Mouse (Mus musculus) intestine, embryonic 16.5 days (tissue): ENCODE measurements at regions not wholly inside any gene's neighbourhood (a gene's known extent, or its start where the extent isn't known, plus 50 kb on each side); places are given as distances from the start of the nearest gene placed in this dataset.
A peak's percentile ranks its signal among the peaks of the same experiment; 100 is the strongest.

ENCODE experiments used
- ATAC-seq: fragments of 200-750 bp; cut with Nextera tagmentation; 2 replicates; pipeline ENCODE4 v1.8.0; 2017; ENCODE audit warnings: moderate TSS enrichment, moderate library complexity
- H3K27ac ChIP-seq: fragments of 300-500 bp; sonication (generic); 2 replicates; pipeline ENCODE4 v1.5.1; 2014; ENCODE audit warnings: mild to moderate bottlenecking, low read length
- H3K27me3 ChIP-seq: fragments of 300-500 bp; sonication (generic); replicated peaks from 2 replicates; pipeline ENCODE4 v1.6.1; 2014; ENCODE audit warnings: low read length, control low read depth, mixed read lengths; ENCODE audit not compliant: control insufficient read depth, insufficient read depth
- H3K36me3 ChIP-seq: fragments of 300-500 bp; sonication (generic); 2 replicates; pipeline ENCODE4 v1.6.1; 2014; ENCODE audit warnings: low read length, control low read depth; ENCODE audit not compliant: control insufficient read depth, insufficient read depth
- H3K4me1 ChIP-seq: fragments of 300-500 bp; sonication (generic); 2 replicates; pipeline ENCODE4 v1.6.1; 2014; ENCODE audit warnings: low read length, control low read depth, mixed read lengths; ENCODE audit not compliant: control insufficient read depth, insufficient read depth
- H3K4me2 ChIP-seq: fragments of 300-500 bp; sonication (generic); 2 replicates; pipeline ENCODE4 v1.6.1; 2014; ENCODE audit warnings: low read depth, low read length, control low read depth
- H3K4me3 ChIP-seq: fragments of 300-500 bp; sonication (generic); 2 replicates; pipeline ENCODE4 v1.5.1; 2014; ENCODE audit warnings: mild to moderate bottlenecking, low read length
- H3K9ac ChIP-seq: fragments of 300-500 bp; sonication (generic); 2 replicates; pipeline ENCODE4 v1.6.1; 2014; ENCODE audit warnings: low read depth, low read length
- H3K9me3 ChIP-seq: fragments of 300-500 bp; sonication (generic); 2 replicates; pipeline ENCODE4 v1.6.1; 2016; ENCODE audit warnings: low read length, control low read depth; ENCODE audit not compliant: control insufficient read depth
- WGBS: fragments of 180-500 bp; shearing (Covaris S2); extraction: QIAGEN DNeasy Blood & Tissue Kit; methylation state at CpG from one replicate; pipeline ENCODE4 v1.1.7; 2014; 5-methylcytosine and 5-hydroxymethylcytosine counted together

GRCm38 (mm10) chr11:21478191-21478590 lies 93.8 kb upstream of the Wdpcp start:
- H3K4me3 ChIP-seq: no peak overlapping the region
- no peaks in the 10 kb centered on the region for H3K9me3 ChIP-seq
- H3K36me3 ChIP-seq: no peaks in the 10 kb centered on the region
- no peaks in the 10 kb centered on the region for H3K27me3 ChIP-seq
- H3K27ac ChIP-seq: no peak overlapping the region
- ATAC-seq: no peak
- H3K9ac ChIP-seq: no peak overlapping the region
- no peak overlapping the region for H3K4me2 ChIP-seq
- no peaks in the 10 kb centered on the region for H3K4me1 ChIP-seq

DNA sequence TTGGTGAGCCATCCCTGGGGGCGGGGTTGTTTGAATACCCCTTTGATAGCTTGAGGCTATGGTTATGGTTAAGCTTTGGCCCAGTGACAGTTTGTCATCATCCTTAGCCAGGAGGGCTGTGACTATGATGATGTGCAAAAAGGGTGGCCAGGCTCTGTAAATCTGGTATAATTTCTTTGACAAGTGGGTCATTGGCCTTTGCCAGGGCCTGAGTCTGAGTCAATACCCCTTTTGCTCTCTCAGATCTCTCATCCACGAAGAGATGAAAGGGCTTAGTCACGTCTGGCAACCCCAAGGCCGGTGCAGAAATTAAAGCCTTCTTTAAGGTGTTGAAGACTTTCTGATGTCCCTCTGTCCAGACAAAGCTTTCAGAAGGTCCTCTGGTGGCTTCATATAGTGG lies 99.7 kb upstream of the Ugp2 start:
- Histone ChIP-seq H3K4me3 (no peak overlapping the region), H3K4me1 (no peaks in the 10 kb centered on the region), H3K27ac (no peak overlapping the region), H3K27me3 (no peaks in the 10 kb centered on the region), H3K36me3 (no peaks in the 10 kb centered on the region), H3K9ac (no peak overlapping the region), H3K4me2 (no peak overlapping the region), H3K9me3 (no peaks in the 10 kb centered on the region)
- no peak for ATAC-seq
- WGBS: 77% methylated on average over 4 of the region's 4 CpGs

DNA sequence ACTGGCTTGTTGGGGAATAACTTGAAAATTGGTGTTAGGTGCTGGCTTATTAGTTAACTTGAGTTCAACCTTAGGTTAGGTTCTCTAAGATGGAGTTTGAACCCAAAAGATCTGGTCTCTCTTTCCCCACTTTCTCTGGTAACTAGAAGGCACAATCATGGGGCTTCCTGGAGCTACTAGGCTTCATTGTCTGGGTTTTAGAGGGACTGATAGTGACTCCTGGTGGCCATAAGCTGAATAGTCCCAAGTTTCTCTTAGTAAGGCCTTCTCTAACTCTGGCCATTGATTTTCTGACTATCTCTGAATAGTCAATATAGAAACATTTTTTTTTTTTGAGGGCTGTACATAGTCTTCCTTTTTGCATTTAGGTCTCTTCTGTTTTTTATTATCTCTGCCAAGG lies 97.5 kb upstream of the Ugp2 start:
- Histone ChIP-seq H3K27ac (no peak overlapping the region), H3K4me2 (no peak overlapping the region), H3K4me1 (no peaks in the 10 kb centered on the region), H3K9ac (no peak overlapping the region), H3K4me3 (no peak overlapping the region), H3K9me3 (no peaks in the 10 kb centered on the region), H3K36me3 (no peaks in the 10 kb centered on the region), H3K27me3 (no peaks in the 10 kb centered on the region)
- no peak for ATAC-seq

DNA sequence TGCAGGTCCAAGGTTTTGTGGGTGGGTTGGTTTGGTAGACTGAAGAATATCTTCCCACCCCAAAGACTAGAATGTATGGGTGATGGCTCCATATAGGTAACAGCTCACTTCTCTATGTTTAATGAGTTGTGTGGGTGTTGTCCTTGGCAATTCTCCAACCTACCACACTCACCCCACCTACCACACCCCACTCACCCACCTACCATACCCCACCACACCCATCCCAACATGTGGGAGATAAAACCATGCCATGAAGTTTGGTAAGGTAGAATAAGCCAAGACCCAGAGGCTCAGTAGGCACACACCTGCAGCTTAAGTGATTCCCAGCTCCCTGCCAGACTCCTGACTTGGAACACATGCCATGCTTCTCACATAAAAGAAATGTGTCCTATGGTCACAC lies 89.0 kb upstream of the Ugp2 start:
- Histone ChIP-seq H3K4me2 (no peak overlapping the region), H3K27ac (no peak overlapping the region), H3K27me3 (no peaks in the 10 kb centered on the region), H3K4me3 (no peak overlapping the region), H3K9me3 (no peaks in the 10 kb centered on the region), H3K36me3 (no peaks in the 10 kb centered on the region), H3K4me1 (no peaks in the 10 kb centered on the region), H3K9ac (no peak overlapping the region)
- ATAC-seq: no peak

DNA sequence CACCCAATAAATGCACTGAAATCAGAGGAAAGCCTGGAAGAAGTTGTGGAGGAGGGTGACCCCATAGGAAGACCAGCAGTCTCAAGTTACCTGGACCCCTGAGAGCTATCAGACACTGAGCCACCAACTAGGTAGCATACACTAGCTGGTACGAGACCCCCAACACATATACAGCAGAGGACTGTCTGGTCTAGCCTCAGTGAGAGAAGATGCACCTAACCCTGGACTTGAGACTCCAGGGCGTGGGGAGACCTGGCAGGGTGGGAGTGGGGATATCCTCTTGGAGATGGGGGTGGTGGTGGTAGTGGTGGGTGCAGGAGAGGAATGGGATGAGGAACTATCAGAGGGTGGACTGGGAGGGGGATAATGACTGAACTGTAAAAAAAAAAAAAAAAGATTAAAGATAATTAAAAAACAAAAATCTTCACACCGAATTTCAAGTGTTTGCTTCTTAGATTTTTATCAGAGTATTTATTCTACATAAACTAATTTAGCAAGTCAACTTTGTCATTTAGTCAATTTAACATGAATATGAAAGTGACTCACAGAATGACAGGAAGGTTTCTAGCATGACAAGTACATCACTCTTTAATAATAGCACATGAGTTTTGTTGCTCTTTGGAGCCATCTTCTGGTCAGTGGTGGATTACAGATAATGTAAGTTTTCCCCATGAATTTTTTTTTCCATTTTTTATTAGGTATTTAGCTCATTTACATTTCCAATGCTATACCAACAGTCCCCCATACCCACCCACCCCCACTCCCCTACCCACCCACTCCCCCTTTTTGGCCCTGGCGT lies 82.5 kb upstream of the Ugp2 start:
- Histone ChIP-seq H3K4me1 (no peaks in the 10 kb centered on the region), H3K36me3 (no peaks in the 10 kb centered on the region), H3K27me3 (no peaks in the 10 kb centered on the region), H3K27ac (no peak overlapping the region), H3K4me3 (no peak overlapping the region), H3K9ac (no peak overlapping the region), H3K9me3 (no peaks in the 10 kb centered on the region), H3K4me2 (no peak overlapping the region)
- ATAC-seq: no peak
- WGBS: 77% methylated on average over 3 of the region's 4 CpGs

DNA sequence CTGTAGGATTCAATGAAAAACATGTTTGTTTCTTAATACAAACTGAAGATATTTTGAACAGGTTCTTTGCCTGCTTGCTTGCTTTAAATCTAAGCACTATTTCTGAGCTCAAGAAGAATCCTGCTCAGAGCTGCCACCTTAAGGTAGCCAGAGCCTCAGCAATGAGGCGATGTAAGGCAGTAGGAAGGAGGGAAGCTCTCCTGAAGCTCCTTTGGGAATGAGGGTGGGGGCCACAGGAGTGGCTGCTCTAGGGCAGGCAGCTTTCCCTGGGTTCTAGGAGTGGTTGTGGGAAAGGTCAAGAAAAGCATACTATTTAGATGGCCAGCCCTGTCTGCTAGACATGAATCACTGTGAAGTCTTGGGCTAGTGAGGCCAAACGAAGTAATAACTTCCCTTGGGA lies 62.7 kb upstream of the Ugp2 start:
- H3K9ac ChIP-seq: no peak overlapping the region
- WGBS: 52% methylated on average over 2 of the region's 2 CpGs
- no peak overlapping the region for H3K27ac ChIP-seq
- H3K36me3 ChIP-seq: no peaks in the 10 kb centered on the region
- peak; percentile 44; the same call in 1 of the 2 replicates for ATAC-seq
- no peak overlapping the region for H3K4me2 ChIP-seq
- no peak overlapping the region for H3K4me3 ChIP-seq
- H3K9me3 ChIP-seq: no peaks in the 10 kb centered on the region
- no peaks in the 10 kb centered on the region for H3K27me3 ChIP-seq
- H3K4me1 ChIP-seq: no peaks in the 10 kb centered on the region

GRCm38 (mm10) chr11:21430021-21430420 lies 59.0 kb upstream of the Ugp2 start:
- Histone ChIP-seq H3K36me3 (no peaks in the 10 kb centered on the region), H3K4me3 (no peak overlapping the region), H3K27me3 (no peaks in the 10 kb centered on the region), H3K4me1 (peaks cover 3% of the 10 kb centered on the region; the same call in 1 of the 2 replicates), H3K9me3 (no peaks in the 10 kb centered on the region), H3K9ac (no peak overlapping the region), H3K4me2 (no peak overlapping the region), H3K27ac (no peak overlapping the region)
- no peak for ATAC-seq
- 47% methylated on average over 1 of the region's 1 CpGs for WGBS

DNA sequence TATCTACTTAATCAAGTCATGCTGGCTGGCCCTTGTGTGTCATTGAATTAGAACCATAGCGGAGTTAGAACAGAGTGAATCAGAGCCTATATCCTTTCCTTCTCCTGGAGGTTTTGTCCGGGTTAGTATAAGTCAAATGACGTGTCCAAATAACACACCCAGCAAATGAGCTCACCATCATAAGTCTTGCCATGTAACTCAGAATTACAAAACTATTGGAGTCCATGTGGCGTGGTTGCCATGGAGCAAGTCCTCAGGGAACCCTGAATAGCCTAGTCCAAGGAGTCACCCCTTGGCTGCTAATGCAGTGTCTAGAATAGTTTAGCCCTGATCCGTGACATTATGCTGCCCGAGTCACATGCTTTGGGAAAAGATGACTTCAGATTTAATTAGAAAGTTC lies 57.7 kb upstream of the Ugp2 start:
- Histone ChIP-seq H3K4me1 (peaks cover 3% of the 10 kb centered on the region; the same call in 1 of the 2 replicates), H3K9ac (no peak overlapping the region), H3K4me3 (no peak overlapping the region), H3K27ac (no peak overlapping the region), H3K27me3 (no peaks in the 10 kb centered on the region), H3K4me2 (no peak overlapping the region), H3K36me3 (no peaks in the 10 kb centered on the region), H3K9me3 (no peaks in the 10 kb centered on the region)
- no peak for ATAC-seq
- WGBS: 81% methylated on average over 6 of the region's 6 CpGs

GRCm38 (mm10) chr11:21428013-21428317 lies 57.0 kb upstream of the Ugp2 start:
- WGBS: 50% methylated on average over 3 of the region's 3 CpGs
- H3K4me1 ChIP-seq: peaks cover 3% of the 10 kb centered on the region; the same call in 1 of the 2 replicates
- no peak overlapping the region for H3K4me2 ChIP-seq
- no peaks in the 10 kb centered on the region for H3K9me3 ChIP-seq
- no peak overlapping the region for H3K9ac ChIP-seq
- H3K27ac ChIP-seq: peak overlapping the region; percentile 60
- H3K4me3 ChIP-seq: no peak overlapping the region
- no peaks in the 10 kb centered on the region for H3K36me3 ChIP-seq
- ATAC-seq: peak; percentile 68; the same call in 1 of the 2 replicates
- H3K27me3 ChIP-seq: no peaks in the 10 kb centered on the region
